Mouse (Mus musculus): Measurements from ENCODE around the gene Dlg3.

DNA sequence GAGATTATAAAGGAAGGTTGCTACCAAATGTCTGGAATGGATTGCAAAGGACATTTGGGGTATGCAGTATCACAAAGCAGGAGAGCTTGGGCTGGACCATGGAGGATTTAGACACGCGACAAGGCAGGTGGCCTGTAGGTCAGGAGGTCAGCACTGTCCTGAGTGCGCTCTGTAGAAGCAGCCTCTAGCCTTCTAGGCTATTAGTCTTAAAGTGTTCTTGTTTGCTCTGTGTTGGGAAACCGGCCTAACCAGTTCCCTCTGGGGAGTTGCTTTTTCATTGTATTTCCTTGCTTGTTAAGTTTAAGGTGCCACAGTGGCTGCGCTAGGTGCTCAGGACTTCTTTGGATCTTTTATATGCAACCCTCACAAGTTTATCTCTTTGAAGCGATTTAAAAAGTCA, 34.5 kb downstream of the Dlg3 start:
- no peak for TF ChIP-seq CTCF (IDR thresholded peaks at IDR 0.05; ENCODE audit: control insufficient read depth, insufficient read depth, insufficient read length)
- TF ChIP-seq CEBPB (IDR thresholded peaks at IDR 0.05; ENCODE audit: low read depth) = no peak
- TF ChIP-seq USF1 (IDR thresholded peaks at IDR 0.05; ENCODE audit: low read depth) = no peak
- no peak for TF ChIP-seq MYOG (IDR thresholded peaks at IDR 0.05; ENCODE audit: control insufficient read depth, extremely low read depth, insufficient read length)
- no peak for TF ChIP-seq MYOD1 (IDR thresholded peaks at IDR 0.05; ENCODE audit: control insufficient read depth, insufficient read length, low read depth)
- no peak for TF ChIP-seq MAX (IDR thresholded peaks at IDR 0.05)

Measured in C2C12 (cell line).